Comparison of ENCODE assay signal across 9 mouse cellular contexts in the genomic region with DNA sequence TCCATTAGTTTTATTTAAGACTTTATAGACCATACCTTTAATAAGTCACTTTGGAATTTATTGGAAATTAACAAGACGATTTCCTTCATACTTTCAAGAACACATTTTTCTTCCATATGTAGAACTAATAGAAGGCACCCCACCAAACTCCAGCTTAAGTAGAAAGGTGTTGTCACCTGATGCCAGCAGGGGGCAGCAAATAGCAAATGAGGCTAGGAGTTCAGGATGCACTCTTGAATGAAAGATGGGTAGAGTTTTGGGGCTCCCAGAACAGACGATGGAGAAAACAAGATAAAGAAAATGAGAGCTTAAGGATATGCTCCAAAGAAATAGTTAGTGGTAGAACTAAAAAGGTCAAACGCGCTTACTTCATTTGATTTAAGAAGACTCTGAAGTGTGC.
DNase-seq lines count a peak whose midpoint lies in the region; TF ChIP-seq lines count a peak whose summit lies in the region.
"Had no signal": no experiment of that assay in that cellular context is flagged by ENCODE, and none has a peak within 500 bp of the region (broad histone marks: within the 10 kb centered on the region; RNA-seq: fewer than 3 reads in every experiment).

No protein-coding gene starts in this region.

- H3K27ac ChIP-seq in CH12.LX (ENCODE audit: insufficient read depth, low read depth), result no peak overlapping the region
- no peak overlapping the region for H3K27ac ChIP-seq in embryonic facial prominence, embryonic 10.5 days (replicated peaks)
- H3K27ac ChIP-seq: stomach, embryonic 15.5 days had no signal

- no peak overlapping the region for H3K4me3 ChIP-seq in CH12.LX (replicated peaks in 1 of 3; ENCODE audit: low read depth in 2 of 3, low read length in 2 of 3, poor library complexity in 1 of 3)
- no peak overlapping the region for H3K4me3 ChIP-seq in embryonic facial prominence, embryonic 10.5 days
- H3K4me3 ChIP-seq: stomach, embryonic 15.5 days had no signal

- no peaks in the 10 kb centered on the region for H3K27me3 ChIP-seq in CH12.LX (replicated peaks)
- no peaks in the 10 kb centered on the region for H3K27me3 ChIP-seq in embryonic facial prominence, embryonic 10.5 days (replicated peaks; ENCODE audit: low read depth, poor library complexity, severe bottlenecking)
- H3K27me3 ChIP-seq: stomach, embryonic 15.5 days had no signal

- TF ChIP-seq POLR2A in CH12.LX (IDR thresholded peaks at IDR 0.05; ENCODE audit: low read depth, low read length), result no peak

- intact Hi-C loops in heart, postnatal 14 days (cut with DNase I), result no loop called here

- in situ Hi-C loops in CH12.LX (cut with MboI; ENCODE audit: low pct_ligation_motif_present, low pct_unique_long_range_greater_than_20kb, low sequenced_read_pairs), result no loop called here

- no peaks in the 10 kb centered on the region for H3K4me1 ChIP-seq in CH12.LX (ENCODE audit: control insufficient read depth in 1 of 2, insufficient read depth in 2 of 2)
- no peaks in the 10 kb centered on the region for H3K4me1 ChIP-seq in embryonic facial prominence, embryonic 10.5 days
- H3K4me1 ChIP-seq: stomach, embryonic 15.5 days had no signal

- TF ChIP-seq RAD21 in CH12.LX (IDR thresholded peaks at IDR 0.05; ENCODE audit: low read depth, low read length), result peak; percentile 56

- no peak overlapping the region for H3K9ac ChIP-seq in CH12.LX (ENCODE audit: insufficient read depth, low read depth)
- H3K9ac ChIP-seq: stomach, embryonic 15.5 days had no signal

- 55% methylated on average over 4 of the region's 4 CpGs for WGBS in embryonic facial prominence, embryonic 10.5 days

- H3K9me3 ChIP-seq in CH12.LX (replicated peaks; ENCODE audit: low read length), result no peaks in the 10 kb centered on the region
- H3K9me3 ChIP-seq in embryonic facial prominence, embryonic 10.5 days, result no peaks in the 10 kb centered on the region
- H3K9me3 ChIP-seq: stomach, embryonic 15.5 days had no signal

- TF ChIP-seq EP300 in CH12.LX (IDR thresholded peaks at IDR 0.05; ENCODE audit: low read length), result no peak

- TF ChIP-seq CTCF in CH12.LX (conservative IDR thresholded peaks at IDR 0.05 in 1 of 2, IDR thresholded peaks at IDR 0.05 in 1 of 2; ENCODE audit: low read depth in 2 of 2, low read length in 2 of 2), result peak in 1 of 2 experiments; percentile 58; a peak in 2 of 4 replicates

- H3K4me2 ChIP-seq in CH12.LX (ENCODE audit: insufficient read depth, low read depth, poor library complexity, severe bottlenecking), result no peak overlapping the region
- H3K4me2 ChIP-seq: stomach, embryonic 15.5 days had no signal

- no peaks in the 10 kb centered on the region for H3K79me2 ChIP-seq in CH12.LX (replicated peaks; ENCODE audit: control insufficient read depth, extremely low read depth, insufficient read depth, poor library complexity, severe bottlenecking)

- DNase-seq in heart, postnatal 14 days, result peak; percentile 35 to 55
- DNase-seq in heart, adult 9 months (ENCODE audit: low spot score in 2 of 2), result no peak
- peak; percentile 67 for DNase-seq in CH12.LX (ENCODE audit: extremely low read depth)
- DNase-seq in adrenal gland, postnatal 36 days, result peak; percentile 52 to 69
- DNase-seq in embryonic facial prominence, embryonic 10.5 days (ENCODE audit: low spot score), result peak; percentile 69
- DNase-seq in layer of hippocampus, adult 18-20 months (ENCODE audit: low spot score in 2 of 2), result peak; percentile 32 to 76
- peak; percentile 32 for DNase-seq in lung, postnatal 36 days
- DNase-seq in thymus, postnatal 0 days (ENCODE audit: low spot score), result no peak

- no peaks in the 10 kb centered on the region for H3K36me3 ChIP-seq in CH12.LX (replicated peaks in 1 of 2; ENCODE audit: control insufficient read depth in 1 of 2, insufficient read depth in 1 of 2, low read length in 1 of 2)
- no peaks in the 10 kb centered on the region for H3K36me3 ChIP-seq in embryonic facial prominence, embryonic 10.5 days (replicated peaks)
- H3K36me3 ChIP-seq: stomach, embryonic 15.5 days had no signal

- dilution Hi-C loops in CH12.LX (cut with MboI; ENCODE audit: extremely low pct_ligation_motif_present, extremely low pct_unique_long_range_greater_than_20kb, low sequenced_read_pairs), result no loop called here

TF ChIP-seq in CH12.LX, 34 proteins besides CTCF, POLR2A, EP300 and RAD21:
- TF ChIP-seq SIN3A (IDR thresholded peaks at IDR 0.05; ENCODE audit: low read length), result no peak
- TF ChIP-seq SMC3 (IDR thresholded peaks at IDR 0.05; ENCODE audit: low read depth, low read length), result peak; percentile 58
- TF ChIP-seq NRF1 (IDR thresholded peaks at IDR 0.05; ENCODE audit: low read depth, low read length), result no peak

Comparison
In these comparisons a context has a peak if more than half of its experiments do, and no peak if none do; other contexts are left out.
1. DNase-seq: peak in heart, postnatal 14 days (2 of 2), CH12.LX (single experiment), adrenal gland, postnatal 36 days (2 of 2), embryonic facial prominence, embryonic 10.5 days (single experiment), layer of hippocampus, adult 18-20 months (2 of 2) and lung, postnatal 36 days (single experiment); none in heart, adult 9 months (0 of 2) and thymus, postnatal 0 days (single experiment).